Mouse (Mus musculus) erythroblast, adult 5-6 weeks (primary cell): ENCODE measurements at regions not wholly inside any gene's neighbourhood (a gene's known extent, or its start where the extent isn't known, plus 50 kb on each side); places are given as distances from the start of the nearest gene placed in this dataset.

Source experiments
- ATAC-seq: replicated peaks from 2 replicates; pipeline ENCODE4 v1.8.0; 2016; ENCODE audit warnings: moderate number of reproducible peaks, mild to moderate bottlenecking, moderate TSS enrichment, inconsistent platforms; ENCODE audit not compliant: poor library complexity, low FRiP score, severe bottlenecking

- no peak for ATAC-seq
These were observed 2778.7 kb downstream of the Gm37988 start for GRCm38 (mm10) chr1:7586409-7586808.

- no peak for ATAC-seq
These were observed 2783.6 kb downstream of the Gm37988 start for GRCm38 (mm10) chr1:7591327-7591726.
